Mouse (Mus musculus) lung, adult 2 months (tissue): ENCODE measurements at regions not wholly inside any gene's neighbourhood (a gene's known extent, or its start where the extent isn't known, plus 50 kb on each side); places are given as distances from the start of the nearest gene placed in this dataset.

Experiments used
- CTCF ChIP-seq: fragments of 200-500 bp; IDR thresholded peaks from 2 replicates; pipeline ENCODE4 v1.5.1; 2011; ENCODE audit warnings: mild to moderate bottlenecking, low read length, control low read depth; ENCODE audit not compliant: insufficient read depth
- POLR2A ChIP-seq: fragments of 200-500 bp; IDR thresholded peaks from 2 replicates; pipeline ENCODE4 v1.6.1; 2011; ENCODE audit warnings: low read depth, mild to moderate bottlenecking, control low read depth, low read length, borderline replicate concordance; ENCODE audit errors: extremely low read depth

DNA sequence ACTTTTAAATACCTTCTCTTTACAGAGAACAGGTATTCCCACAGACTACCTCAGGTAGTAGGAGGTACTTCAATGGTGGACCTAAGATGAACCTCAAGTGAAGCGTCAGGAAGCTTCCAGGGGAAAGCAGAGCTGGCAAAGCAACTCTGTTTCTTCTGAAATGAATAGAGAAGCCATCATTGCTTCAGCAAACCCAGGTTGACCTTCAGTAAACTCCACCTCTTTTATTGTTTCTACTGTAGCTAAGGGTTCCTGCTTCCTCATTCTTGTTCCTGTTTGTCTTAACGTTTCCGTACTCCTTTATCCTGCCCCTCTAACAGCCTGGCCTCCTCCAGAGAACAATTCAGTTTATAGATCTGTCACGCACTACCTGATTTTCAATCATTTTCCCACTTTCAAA is 72.4 kb downstream of the Pttg1 start:
- TF ChIP-seq CTCF (no peak), POLR2A (no peak)
